Mouse (Mus musculus) liver, embryonic 11.5 days (tissue): ENCODE results near the gene Cmya5. TPM values are rescaled to one million over a fixed set of nuclear protein-coding genes. Genes with fewer than 3 reads are reported as not detected.

Experiments used
- ATAC-seq: fragments of 200-750 bp; cut with Nextera tagmentation; replicated peaks from 2 replicates; pipeline ENCODE4 v1.8.0; 2017; ENCODE audit warnings: moderate number of reproducible peaks, mild to moderate bottlenecking, moderate TSS enrichment, moderate library complexity; ENCODE audit not compliant: low FRiP score
- DNase-seq: peaks from one replicate; pipeline ENCODE4 v3.0.0-alpha.2; 2017; ENCODE audit warnings: low spot score
- H3K27ac ChIP-seq: fragments of 300-500 bp; sonication (generic); 2 replicates; pipeline ENCODE4 v1.5.1; 2014; ENCODE audit warnings: mild to moderate bottlenecking, low read depth, low read length, control low read depth
- H3K27me3 ChIP-seq: fragments of 300-500 bp; sonication (generic); replicated peaks from 2 replicates; pipeline ENCODE4 v1.6.1; 2014; ENCODE audit warnings: low read length, mixed read lengths; ENCODE audit not compliant: control insufficient read depth, insufficient read depth
- H3K36me3 ChIP-seq: fragments of 300-500 bp; sonication (generic); 2 replicates; pipeline ENCODE4 v1.6.1; 2014; ENCODE audit warnings: mild to moderate bottlenecking, low read length, moderate library complexity, mixed read lengths; ENCODE audit not compliant: control insufficient read depth, insufficient read depth
- H3K4me1 ChIP-seq: fragments of 300-500 bp; sonication (generic); replicated peaks from 2 replicates; pipeline ENCODE4 v1.6.1; 2014; ENCODE audit warnings: low read length, mixed read lengths; ENCODE audit not compliant: control insufficient read depth, insufficient read depth
- H3K4me2 ChIP-seq: fragments of 300-500 bp; sonication (generic); 2 replicates; pipeline ENCODE4 v1.6.1; 2014; ENCODE audit warnings: mild to moderate bottlenecking, control low read depth, moderate library complexity
- H3K4me3 ChIP-seq: fragments of 300-500 bp; sonication (generic); 2 replicates; pipeline ENCODE4 v1.5.1; 2014; ENCODE audit warnings: low read depth, low read length, control low read depth
- H3K9ac ChIP-seq: fragments of 300-500 bp; sonication (generic); 2 replicates; pipeline ENCODE4 v1.6.1; 2014; ENCODE audit warnings: low read depth, low read length, control low read depth
- H3K9me3 ChIP-seq: fragments of 300-500 bp; sonication (generic); 2 replicates; pipeline ENCODE4 v1.6.1; 2016; ENCODE audit warnings: low read length, inconsistent platforms, mixed read lengths; ENCODE audit not compliant: control insufficient read depth
- WGBS: fragments of 180-500 bp; shearing (Covaris S2); extraction: QIAGEN DNeasy Blood & Tissue Kit; methylation state at CpG from one replicate; pipeline ENCODE4 v1.1.7; 2014; 5-methylcytosine and 5-hydroxymethylcytosine counted together
- polyA plus RNA-seq: library from polyadenylated mRNA; unstranded; fragments of >200 nt; fragmentation: Nextera tagmentation; extraction: Ambion mirVana; gene quantifications from 2 replicates; pipeline ENCODE4 v1.2.1, GENCODE M21; 2014

Cmya5 gene
- polyA plus RNA-seq, 1 experiment from 2014 or later, result 0.12 TPM

DNA sequence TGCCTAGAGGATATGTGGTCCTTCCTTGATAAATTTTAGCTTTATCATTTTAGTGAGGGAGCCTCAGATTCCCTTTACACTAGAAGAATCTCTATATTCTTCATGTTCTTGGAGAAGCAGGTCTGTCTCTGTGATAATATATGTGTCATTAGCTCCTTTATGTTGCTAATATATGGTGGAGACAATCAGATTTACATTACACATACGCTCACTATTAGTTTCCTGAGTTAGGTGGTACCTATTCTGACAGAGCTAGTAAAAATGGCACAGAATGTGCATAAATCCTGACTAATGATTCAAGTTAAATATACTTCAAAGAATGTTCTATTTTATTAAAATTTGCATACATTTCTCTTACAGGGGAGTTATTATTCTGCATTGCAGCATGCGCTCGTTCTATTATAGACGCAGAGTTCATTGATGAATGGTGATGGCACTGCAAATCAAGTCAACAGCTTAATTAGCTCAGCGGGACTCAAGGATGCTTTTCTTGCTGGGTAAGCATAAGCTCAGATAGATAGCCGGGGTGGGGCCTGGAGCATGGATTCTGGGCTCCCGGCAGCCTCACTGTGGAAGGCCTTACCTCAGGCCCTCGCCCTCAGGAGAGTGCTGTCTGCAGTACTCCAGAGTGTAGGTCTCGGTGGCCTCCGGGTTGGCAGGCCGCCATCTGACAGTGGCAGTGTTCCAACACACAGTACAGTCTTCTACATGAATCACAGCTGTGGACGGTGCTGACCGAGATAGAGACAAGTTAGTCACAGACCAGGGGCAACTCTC lies 81.5 kb downstream of the Cmya5 start:
- DNase-seq (no peak), ATAC-seq (no peak)
- Histone ChIP-seq H3K4me1 (no peaks in the 10 kb centered on the region), H3K27me3 (no peaks in the 10 kb centered on the region), H3K9ac (no peak overlapping the region), H3K9me3 (no peaks in the 10 kb centered on the region), H3K27ac (no peak overlapping the region), H3K36me3 (no peaks in the 10 kb centered on the region), H3K4me2 (no peak overlapping the region), H3K4me3 (no peak overlapping the region)
- WGBS, result 85% methylated on average over 13 of the region's 13 CpGs

DNA sequence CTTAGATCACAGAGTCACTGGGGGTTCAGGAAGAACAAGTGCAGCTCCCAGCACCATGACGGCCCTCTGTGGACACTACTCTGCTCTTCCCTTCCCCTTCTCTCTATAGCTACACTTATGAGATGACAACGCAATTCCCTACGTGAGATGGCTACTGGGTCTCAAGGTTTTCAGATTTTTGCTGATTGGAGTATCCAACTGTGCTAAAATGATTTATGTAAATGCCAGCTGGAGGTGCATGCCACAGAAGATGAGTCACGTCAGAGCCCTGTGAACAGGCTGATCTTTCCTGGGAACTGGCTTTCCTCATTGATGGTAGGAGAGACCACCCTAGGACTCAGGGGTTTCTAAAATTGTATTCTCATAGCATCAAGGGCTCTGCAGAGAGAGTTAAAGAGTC lies 83.2 kb downstream of the Cmya5 start:
- Histone ChIP-seq H3K9ac (no peak overlapping the region), H3K4me3 (no peak overlapping the region), H3K4me2 (no peak overlapping the region), H3K4me1 (no peaks in the 10 kb centered on the region), H3K36me3 (no peaks in the 10 kb centered on the region), H3K27me3 (no peaks in the 10 kb centered on the region), H3K9me3 (no peaks in the 10 kb centered on the region), H3K27ac (no peak overlapping the region)
- ATAC-seq, result no peak
- 74% methylated on average over 4 of the region's 4 CpGs for WGBS
- no peak for DNase-seq

DNA sequence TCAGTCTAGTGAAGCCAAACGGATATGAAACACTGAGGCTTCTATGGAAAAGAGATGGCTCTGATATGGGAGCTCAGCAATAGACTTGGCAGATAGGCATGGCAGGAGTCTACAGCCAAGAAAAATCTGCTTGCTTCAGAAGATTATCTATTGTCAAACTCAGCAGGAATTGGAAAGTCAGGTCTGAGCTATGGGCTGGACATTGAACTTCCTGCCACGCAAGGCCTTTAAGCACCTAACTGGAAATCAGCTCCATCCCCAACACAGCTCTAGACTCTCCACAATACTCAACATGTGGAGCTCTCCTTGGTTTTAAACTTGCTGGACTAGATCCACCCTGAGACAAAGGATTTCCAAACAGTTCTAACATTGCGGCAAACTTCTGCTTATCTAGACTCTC lies 84.1 kb downstream of the Cmya5 start:
- WGBS, result 81% methylated on average over 3 of the region's 3 CpGs
- no peaks in the 10 kb centered on the region for H3K4me1 ChIP-seq
- H3K9ac ChIP-seq, result no peak overlapping the region
- H3K27ac ChIP-seq, result no peak overlapping the region
- ATAC-seq (no peak), DNase-seq (no peak)
- H3K4me2 ChIP-seq, result no peak overlapping the region
- H3K4me3 ChIP-seq, result no peak overlapping the region
- no peaks in the 10 kb centered on the region for H3K27me3 ChIP-seq
- H3K36me3 ChIP-seq, result no peaks in the 10 kb centered on the region
- H3K9me3 ChIP-seq, result no peaks in the 10 kb centered on the region

DNA sequence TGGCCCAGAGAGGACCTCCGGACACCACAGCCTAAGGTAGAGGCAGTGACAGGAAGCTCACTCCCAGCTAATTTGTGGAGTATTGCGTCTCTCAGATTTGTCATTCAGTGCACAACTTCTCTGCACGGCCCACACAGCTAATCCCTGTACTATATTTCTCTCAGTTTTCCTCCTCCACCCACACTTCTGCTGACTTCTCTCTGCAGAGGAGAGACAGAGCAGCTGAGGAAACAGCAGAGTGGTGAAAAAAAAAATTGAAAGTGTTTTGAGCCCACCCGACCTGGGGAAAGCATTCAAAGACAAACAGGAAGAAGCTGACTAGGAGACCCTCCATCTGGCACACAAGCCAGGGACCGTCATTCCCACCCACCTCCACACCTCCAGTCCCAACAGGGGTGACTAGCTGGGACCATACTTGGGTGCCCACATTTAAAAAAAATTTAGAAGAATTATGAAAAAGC lies 85.9 kb downstream of the Cmya5 start:
- Histone ChIP-seq H3K4me3 (no peak overlapping the region), H3K4me2 (no peak overlapping the region), H3K4me1 (no peaks in the 10 kb centered on the region), H3K27ac (no peak overlapping the region), H3K27me3 (no peaks in the 10 kb centered on the region), H3K9me3 (no peaks in the 10 kb centered on the region), H3K36me3 (no peaks in the 10 kb centered on the region), H3K9ac (no peak overlapping the region)
- no peak for ATAC-seq
- WGBS, result 65% methylated on average over 5 of the region's 5 CpGs
- DNase-seq, result no peak

DNA sequence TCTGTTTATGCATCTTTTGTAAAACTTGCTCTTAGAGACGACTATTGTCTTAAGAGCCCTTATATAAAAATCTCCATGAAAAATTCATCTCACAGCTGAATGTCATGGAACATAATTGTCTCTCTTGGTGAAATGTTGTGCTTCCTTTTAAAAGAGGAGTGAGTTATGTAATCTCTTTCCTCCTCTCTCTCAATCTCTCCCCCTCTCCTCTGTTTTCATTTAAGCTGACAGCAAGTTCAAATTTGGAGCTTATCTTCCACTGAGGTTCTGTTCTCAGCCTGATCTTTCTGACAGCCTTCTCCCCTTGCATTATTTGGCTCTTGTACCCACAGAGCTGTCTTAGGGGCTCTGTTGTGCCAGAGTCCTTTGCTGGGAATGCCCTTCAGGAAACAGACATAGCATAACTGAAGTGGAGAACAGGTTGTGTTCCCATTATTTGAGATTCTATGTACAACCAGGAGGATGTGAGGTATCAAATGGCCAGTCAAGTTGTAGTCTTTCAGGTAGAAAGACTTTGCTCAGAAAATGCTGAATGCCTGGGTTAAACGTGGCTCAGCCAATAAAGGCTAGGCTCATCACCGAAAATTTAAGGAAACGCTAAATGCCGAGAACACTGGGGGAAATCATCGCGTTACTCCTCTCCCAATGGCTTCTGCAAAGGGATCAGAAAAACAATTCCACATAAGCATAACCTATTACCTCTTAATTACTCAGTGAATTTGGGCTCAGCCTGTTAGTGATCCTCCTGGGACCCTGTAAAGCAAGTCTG lies 86.8 kb downstream of the Cmya5 start:
- 84% methylated on average over 7 of the region's 7 CpGs for WGBS
- no peak overlapping the region for H3K27ac ChIP-seq
- no peak overlapping the region for H3K4me2 ChIP-seq
- no peak overlapping the region for H3K9ac ChIP-seq
- H3K27me3 ChIP-seq, result no peaks in the 10 kb centered on the region
- H3K36me3 ChIP-seq, result no peaks in the 10 kb centered on the region
- no peaks in the 10 kb centered on the region for H3K9me3 ChIP-seq
- H3K4me1 ChIP-seq, result no peaks in the 10 kb centered on the region
- ATAC-seq, result no peak
- DNase-seq, result no peak
- H3K4me3 ChIP-seq, result no peak overlapping the region

DNA sequence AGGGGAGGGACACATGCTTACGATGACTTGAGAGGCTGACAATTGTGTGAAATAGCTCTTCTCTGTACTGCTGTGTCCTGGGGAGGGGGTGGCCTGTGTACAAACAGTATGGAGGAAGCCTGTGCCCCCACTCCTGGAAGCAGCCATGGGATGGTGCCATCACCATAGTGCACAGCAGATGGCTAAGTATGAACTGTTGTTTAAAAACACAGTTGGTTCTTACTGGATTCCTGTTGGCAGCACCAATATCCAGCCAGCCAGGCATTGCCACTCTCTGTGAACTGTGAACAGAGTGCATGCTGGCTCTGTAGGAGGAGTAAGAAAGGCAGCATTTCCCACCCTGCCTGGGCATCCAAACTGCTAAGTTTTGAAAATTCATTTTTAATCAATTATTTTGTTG lies 88.4 kb downstream of the Cmya5 start:
- H3K9ac ChIP-seq, result no peak overlapping the region
- 75% methylated on average over 1 of the region's 1 CpGs for WGBS
- H3K4me2 ChIP-seq, result no peak overlapping the region
- ATAC-seq, result no peak
- no peaks in the 10 kb centered on the region for H3K4me1 ChIP-seq
- no peaks in the 10 kb centered on the region for H3K27me3 ChIP-seq
- no peak overlapping the region for H3K27ac ChIP-seq
- no peak for DNase-seq
- no peak overlapping the region for H3K4me3 ChIP-seq
- no peaks in the 10 kb centered on the region for H3K9me3 ChIP-seq
- no peaks in the 10 kb centered on the region for H3K36me3 ChIP-seq

DNA sequence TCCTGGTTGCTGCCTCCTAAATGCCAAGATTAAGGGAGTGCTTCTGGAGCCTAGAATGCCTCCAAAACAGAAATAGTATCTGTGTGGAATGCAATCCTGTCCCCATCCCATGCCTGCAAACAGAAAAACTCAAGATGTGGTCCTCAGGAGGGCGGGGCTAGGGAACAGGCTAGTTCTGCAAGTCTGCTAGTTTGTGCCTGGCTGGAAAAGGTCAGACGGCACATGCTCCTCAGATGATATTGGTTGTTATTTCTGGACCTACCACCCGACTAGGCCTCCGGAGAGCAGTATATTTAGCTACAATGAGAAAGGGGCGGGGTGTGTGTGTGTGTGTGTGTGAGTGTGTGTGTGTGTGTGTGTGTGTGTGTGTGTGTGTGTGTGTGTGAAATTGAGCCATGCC lies 93.0 kb downstream of the Cmya5 start:
- ATAC-seq, result no peak
- H3K27ac ChIP-seq, result no peak overlapping the region

DNA sequence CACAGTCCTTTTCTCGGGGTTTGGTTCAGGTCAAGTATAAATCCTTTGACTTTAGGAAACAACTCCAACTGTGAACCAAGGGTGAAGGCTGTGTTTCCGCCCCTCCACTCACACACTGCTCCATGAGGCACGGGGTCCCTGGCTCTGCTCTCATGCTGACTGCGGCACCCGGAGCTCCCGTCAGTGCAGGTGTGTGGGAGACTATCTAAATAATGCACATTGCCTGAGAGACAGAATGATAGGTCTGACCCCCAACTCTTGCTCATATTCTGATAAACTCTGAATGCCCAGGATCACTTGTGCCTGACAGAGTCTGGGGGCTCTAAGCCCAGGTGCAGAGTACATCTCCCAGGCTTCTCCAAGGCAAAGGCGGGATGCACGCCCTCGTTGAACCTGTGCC lies 103.5 kb downstream of the Cmya5 start:
- DNase-seq, result no peak
- no peak for ATAC-seq
- H3K27me3 ChIP-seq, result no peaks in the 10 kb centered on the region
- H3K36me3 ChIP-seq, result no peaks in the 10 kb centered on the region
- WGBS, result 75% methylated on average over 9 of the region's 9 CpGs
- H3K4me3 ChIP-seq, result no peak overlapping the region
- no peak overlapping the region for H3K27ac ChIP-seq
- no peak overlapping the region for H3K4me2 ChIP-seq
- no peaks in the 10 kb centered on the region for H3K9me3 ChIP-seq
- H3K4me1 ChIP-seq, result no peaks in the 10 kb centered on the region
- no peak overlapping the region for H3K9ac ChIP-seq

More for the DNA sequence above, 93.0 kb downstream of the Cmya5 start:
- 68% methylated on average over 5 of the region's 5 CpGs for WGBS
- Histone ChIP-seq H3K4me2 (no peak overlapping the region), H3K4me3 (no peak overlapping the region), H3K9me3 (no peaks in the 10 kb centered on the region), H3K4me1 (no peaks in the 10 kb centered on the region), H3K9ac (no peak overlapping the region), H3K36me3 (no peaks in the 10 kb centered on the region), H3K27me3 (no peaks in the 10 kb centered on the region)
- DNase-seq, result no peak

DNA sequence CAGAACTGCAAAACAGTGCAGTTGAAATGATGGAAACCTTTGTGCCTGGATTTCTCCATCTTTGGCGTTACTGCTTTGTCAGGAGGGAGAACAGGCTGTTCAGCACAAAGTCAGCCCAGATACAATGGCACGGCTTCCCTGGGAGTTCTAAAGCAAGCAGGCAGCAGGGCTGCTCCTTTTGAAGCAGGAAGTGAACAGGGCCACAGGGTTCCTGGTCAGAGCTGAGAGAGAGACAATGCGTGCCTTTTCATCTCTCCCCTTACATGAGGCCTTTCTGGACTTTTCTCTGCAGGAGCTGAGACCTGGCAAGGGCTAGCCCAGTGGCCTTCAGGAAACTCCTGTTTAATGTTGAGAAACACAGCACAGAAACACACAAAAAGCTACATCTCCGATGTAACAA lies 108.3 kb downstream of the Cmya5 start:
- no peaks in the 10 kb centered on the region for H3K9me3 ChIP-seq
- no peak overlapping the region for H3K27ac ChIP-seq
- DNase-seq, result no peak
- no peaks in the 10 kb centered on the region for H3K4me1 ChIP-seq
- no peak overlapping the region for H3K4me3 ChIP-seq
- no peaks in the 10 kb centered on the region for H3K27me3 ChIP-seq
- 67% methylated on average over 4 of the region's 4 CpGs for WGBS
- no peak for ATAC-seq
- no peak overlapping the region for H3K9ac ChIP-seq
- no peaks in the 10 kb centered on the region for H3K36me3 ChIP-seq
- H3K4me2 ChIP-seq, result no peak overlapping the region
